Mouse (Mus musculus) stomach, embryonic 15.5 days (tissue): Measurements from ENCODE around the gene Adarb1. TPM values are rescaled to one million over a fixed set of nuclear protein-coding genes. Genes with fewer than 3 reads are reported as not detected.

ENCODE experiments used
- ATAC-seq: fragments of 200-750 bp; cut with Nextera tagmentation; 2 replicates; pipeline ENCODE4 v1.8.0; 2017; ENCODE audit warnings: low read depth, moderate number of reproducible peaks, moderate TSS enrichment; ENCODE audit not compliant: insufficient read depth, low FRiP score
- H3K27ac ChIP-seq: fragments of 300-500 bp; sonication (generic); 2 replicates; pipeline ENCODE4 v1.5.1; 2015; ENCODE audit warnings: mild to moderate bottlenecking, inconsistent platforms
- H3K27me3 ChIP-seq: fragments of 300-500 bp; sonication (generic); replicated peaks from 2 replicates; pipeline ENCODE4 v1.6.1; 2015; ENCODE audit warnings: inconsistent platforms
- H3K36me3 ChIP-seq: fragments of 300-500 bp; sonication (generic); 2 replicates; pipeline ENCODE4 v1.6.1; 2015; ENCODE audit warnings: inconsistent platforms
- H3K4me1 ChIP-seq: fragments of 300-500 bp; sonication (generic); 2 replicates; pipeline ENCODE4 v1.6.1; 2015; ENCODE audit warnings: inconsistent platforms
- H3K4me2 ChIP-seq: fragments of 300-500 bp; sonication (generic); 2 replicates; pipeline ENCODE4 v1.6.1; 2015; ENCODE audit warnings: mild to moderate bottlenecking, inconsistent platforms
- H3K4me3 ChIP-seq: fragments of 300-500 bp; sonication (generic); replicated peaks from 2 replicates; pipeline ENCODE4 v1.5.1; 2015; ENCODE audit warnings: inconsistent platforms
- H3K9ac ChIP-seq: fragments of 300-500 bp; sonication (generic); 2 replicates; pipeline ENCODE4 v1.6.1; 2015; ENCODE audit warnings: inconsistent platforms
- H3K9me3 ChIP-seq: fragments of 300-500 bp; sonication (generic); 2 replicates; pipeline ENCODE4 v1.6.1; 2016; ENCODE audit warnings: inconsistent platforms
- WGBS: fragments of 180-500 bp; shearing (Covaris S2); methylation state at CpG from one replicate; pipeline ENCODE4 v1.1.7; 2015; 5-methylcytosine and 5-hydroxymethylcytosine counted together
- polyA plus RNA-seq: library from polyadenylated mRNA; unstranded; fragments of >200 nt; fragmentation: Nextera tagmentation; extraction: Ambion mirVana; gene quantifications from 2 replicates; pipeline ENCODE4 v1.2.1, GENCODE M21; 2015

Gene Adarb1
- polyA plus RNA-seq, 1 experiment from 2014 or later: 7.2 TPM

- no peaks in the 10 kb centered on the region for H3K36me3 ChIP-seq
- ATAC-seq: no peak
- no peak overlapping the region for H3K9ac ChIP-seq
- no peaks in the 10 kb centered on the region for H3K9me3 ChIP-seq
- H3K27ac ChIP-seq: no peak overlapping the region
- no peak overlapping the region for H3K4me2 ChIP-seq
- no peaks in the 10 kb centered on the region for H3K27me3 ChIP-seq
- H3K4me1 ChIP-seq: peaks cover 5% of the 10 kb centered on the region
- H3K4me3 ChIP-seq: no peak overlapping the region
These were observed 12.7 kb upstream of the Adarb1 start for GRCm38 (mm10) chr10:77430771-77431170.

- Histone ChIP-seq H3K9ac (no peak overlapping the region), H3K4me3 (no peak overlapping the region), H3K9me3 (no peaks in the 10 kb centered on the region), H3K4me2 (no peak overlapping the region), H3K4me1 (peaks cover 4% of the 10 kb centered on the region), H3K27me3 (no peaks in the 10 kb centered on the region), H3K27ac (no peak overlapping the region), H3K36me3 (no peaks in the 10 kb centered on the region)
- ATAC-seq: no peak
- WGBS: 87% methylated on average over 5 of the region's 5 CpGs
These were observed 11.9 kb upstream of the Adarb1 start for GRCm38 (mm10) chr10:77429921-77430320.

GRCm38 (mm10) chr10:77427610-77428009 lies 9.5 kb upstream of the Adarb1 start:
- no peak overlapping the region for H3K9ac ChIP-seq

DNA sequence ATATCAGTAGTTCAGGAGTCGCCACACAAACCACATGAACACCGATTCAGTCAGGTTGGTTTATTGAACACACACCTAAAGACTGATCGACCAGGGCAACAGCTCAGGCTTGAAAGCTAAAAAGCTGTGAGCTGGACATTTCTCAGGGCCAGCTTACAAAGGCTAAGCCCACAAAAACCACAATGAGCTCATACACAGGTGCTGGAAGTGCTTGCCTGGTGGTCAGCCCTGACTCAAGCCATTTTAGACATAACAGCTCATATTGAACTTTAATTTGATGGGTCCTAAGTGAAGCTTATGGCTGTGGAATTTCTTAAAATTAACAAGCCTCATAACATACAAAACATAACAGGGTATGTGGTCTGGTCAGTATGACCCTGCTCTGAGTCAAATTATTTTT lies 2.1 kb upstream of the Adarb1 start:
- 89% methylated on average over 3 of the region's 3 CpGs for WGBS
- Histone ChIP-seq H3K27ac (no peak overlapping the region), H3K36me3 (no peaks in the 10 kb centered on the region), H3K9ac (no peak overlapping the region), H3K27me3 (peaks cover 19% of the 10 kb centered on the region), H3K4me3 (no peak overlapping the region), H3K9me3 (no peaks in the 10 kb centered on the region), H3K4me2 (no peak overlapping the region), H3K4me1 (peaks cover 9% of the 10 kb centered on the region)
- no peak for ATAC-seq

More at GRCm38 (mm10) chr10:77427610-77428009, 9.5 kb upstream of the Adarb1 start:
- Histone ChIP-seq H3K9me3 (no peaks in the 10 kb centered on the region), H3K36me3 (no peaks in the 10 kb centered on the region), H3K27ac (no peak overlapping the region), H3K4me2 (no peak overlapping the region), H3K4me3 (no peak overlapping the region), H3K4me1 (no peaks in the 10 kb centered on the region), H3K27me3 (no peaks in the 10 kb centered on the region)
- ATAC-seq: 0 out of 2 replicates have a peak, but pooled peaks have one; percentile 22
- 38% methylated on average over 2 of the region's 2 CpGs for WGBS

GRCm38 (mm10) chr10:77417240-77418102 lies 599 bp downstream of the Adarb1 start:
- peak overlapping the region; percentile 98 for H3K4me2 ChIP-seq
- peaks cover 9% of the 10 kb centered on the region for H3K4me1 ChIP-seq
- no peaks in the 10 kb centered on the region for H3K36me3 ChIP-seq
- H3K27me3 ChIP-seq: peaks cover 19% of the 10 kb centered on the region
- H3K9ac ChIP-seq: peak overlapping the region; percentile 41
- under 1% methylated on average over 70 of the region's 70 CpGs for WGBS
- peak; percentile 37 for ATAC-seq
- H3K4me3 ChIP-seq: peak overlapping the region; percentile 80
- H3K27ac ChIP-seq: no peak overlapping the region
- no peaks in the 10 kb centered on the region for H3K9me3 ChIP-seq

DNA sequence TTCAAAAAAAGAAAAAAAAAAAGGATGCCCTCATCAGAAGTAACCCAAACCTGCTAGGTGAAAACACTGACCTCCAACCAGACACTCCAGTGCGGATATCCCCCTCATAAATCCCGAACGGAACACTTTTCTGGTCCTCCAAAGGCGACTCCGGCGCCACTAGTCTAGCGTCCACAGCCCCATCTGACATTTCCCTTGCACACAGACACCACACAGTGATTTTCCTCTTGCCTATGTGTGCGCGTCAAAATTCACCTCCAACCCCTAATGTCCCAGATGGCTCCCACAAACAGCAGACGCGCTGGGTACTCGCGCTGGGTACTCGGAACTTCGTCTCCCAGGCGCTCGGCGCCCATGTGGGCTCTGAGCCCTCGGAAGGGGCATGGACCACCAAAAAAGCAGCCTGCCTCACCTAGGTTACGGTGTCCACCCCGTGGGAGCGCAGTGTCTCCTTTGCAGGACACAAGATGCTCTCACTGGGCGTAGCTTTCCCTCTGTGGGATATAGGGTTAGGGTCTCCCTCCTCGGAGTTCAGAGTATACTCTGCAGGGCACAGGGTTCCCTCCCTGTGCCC lies 1.3 kb downstream of the Adarb1 start:
- 12% methylated on average over 24 of the region's 24 CpGs for WGBS
- peak overlapping the region; percentile 80 for H3K4me3 ChIP-seq
- no peak overlapping the region for H3K9ac ChIP-seq
- H3K27me3 ChIP-seq: peaks cover 19% of the 10 kb centered on the region
- no peaks in the 10 kb centered on the region for H3K36me3 ChIP-seq
- peak overlapping the region; percentile 98 for H3K4me2 ChIP-seq
- peaks cover 9% of the 10 kb centered on the region for H3K4me1 ChIP-seq
- H3K9me3 ChIP-seq: no peaks in the 10 kb centered on the region
- H3K27ac ChIP-seq: no peak overlapping the region
- ATAC-seq: no peak

GRCm38 (mm10) chr10:77415867-77416266 lies 2.2 kb downstream of the Adarb1 start:
- no peak overlapping the region for H3K4me3 ChIP-seq
- H3K27ac ChIP-seq: no peak overlapping the region
- 90% methylated on average over 5 of the region's 5 CpGs for WGBS
- peaks cover 19% of the 10 kb centered on the region for H3K27me3 ChIP-seq
- no peaks in the 10 kb centered on the region for H3K9me3 ChIP-seq
- peaks cover 9% of the 10 kb centered on the region for H3K4me1 ChIP-seq
- H3K9ac ChIP-seq: no peak overlapping the region
- no peaks in the 10 kb centered on the region for H3K36me3 ChIP-seq
- no peak for ATAC-seq
- no peak overlapping the region for H3K4me2 ChIP-seq

GRCm38 (mm10) chr10:77413791-77414190 lies 4.3 kb downstream of the Adarb1 start:
- WGBS: 77% methylated on average over 2 of the region's 2 CpGs
- ATAC-seq: no peak
- no peaks in the 10 kb centered on the region for H3K9me3 ChIP-seq

DNA sequence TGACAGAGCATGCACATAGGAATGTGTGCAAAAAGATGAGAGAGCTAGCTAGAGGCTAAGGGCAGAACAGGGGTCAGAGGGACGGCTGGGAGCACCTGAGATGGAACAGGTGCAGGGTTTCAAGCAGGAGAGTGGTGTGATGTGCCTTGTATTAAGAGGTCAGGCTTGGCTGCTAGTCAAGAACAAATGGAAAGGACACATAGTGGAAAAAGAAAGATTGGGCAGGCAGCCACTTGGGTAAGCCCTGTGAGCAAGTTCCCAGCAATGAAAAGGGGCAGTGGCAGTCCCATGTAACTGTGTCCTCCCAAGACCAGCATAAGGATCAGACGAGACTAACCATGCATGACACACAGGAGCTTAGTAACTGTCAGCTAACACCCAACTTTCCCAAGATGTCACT lies 8.9 kb downstream of the Adarb1 start:
- ATAC-seq: no peak
- Histone ChIP-seq H3K36me3 (no peaks in the 10 kb centered on the region), H3K27me3 (no peaks in the 10 kb centered on the region), H3K4me3 (no peak overlapping the region), H3K4me2 (no peak overlapping the region), H3K9ac (no peak overlapping the region), H3K27ac (no peak overlapping the region), H3K4me1 (no peaks in the 10 kb centered on the region), H3K9me3 (no peaks in the 10 kb centered on the region)
- 51% methylated on average over 2 of the region's 2 CpGs for whole genome bisulfite sequencing

More at GRCm38 (mm10) chr10:77413791-77414190, 4.3 kb downstream of the Adarb1 start:
- Histone ChIP-seq H3K4me3 (no peak overlapping the region), H3K27me3 (peaks cover 19% of the 10 kb centered on the region), H3K9ac (no peak overlapping the region), H3K4me2 (no peak overlapping the region), H3K27ac (no peak overlapping the region), H3K36me3 (no peaks in the 10 kb centered on the region), H3K4me1 (peaks cover 9% of the 10 kb centered on the region)

- no peaks in the 10 kb centered on the region for H3K27me3 ChIP-seq
- no peak for ATAC-seq
- H3K4me1 ChIP-seq: no peaks in the 10 kb centered on the region
- H3K4me3 ChIP-seq: no peak overlapping the region
- H3K4me2 ChIP-seq: no peak overlapping the region
- H3K9me3 ChIP-seq: no peaks in the 10 kb centered on the region
- WGBS: 82% methylated on average over 9 of the region's 9 CpGs
- H3K9ac ChIP-seq: no peak overlapping the region
- H3K36me3 ChIP-seq: no peaks in the 10 kb centered on the region
- H3K27ac ChIP-seq: no peak overlapping the region
These were observed 9.8 kb downstream of the Adarb1 start for GRCm38 (mm10) chr10:77408241-77408640.

DNA sequence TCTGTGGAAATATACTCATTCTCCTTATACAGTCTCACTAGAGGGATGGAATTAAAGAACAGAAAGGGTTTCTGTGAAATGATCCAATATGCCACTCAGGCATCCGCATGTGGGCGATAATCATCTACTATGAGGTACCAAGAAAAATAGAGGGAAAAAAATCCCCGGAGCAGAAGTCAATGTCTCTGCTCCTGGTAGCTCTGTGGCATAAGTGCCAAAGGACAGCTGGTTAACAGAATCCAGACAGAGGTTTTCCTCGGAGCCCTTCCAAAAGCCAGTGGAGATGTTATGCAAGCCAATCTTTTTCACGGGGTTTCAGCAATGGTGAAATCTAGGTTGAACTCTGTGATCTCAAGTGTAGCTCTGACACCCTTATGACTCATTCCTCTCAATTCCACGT lies 11.6 kb downstream of the Adarb1 start:
- WGBS: 77% methylated on average over 6 of the region's 6 CpGs
- Histone ChIP-seq H3K27me3 (no peaks in the 10 kb centered on the region), H3K9ac (no peak overlapping the region), H3K4me3 (no peak overlapping the region), H3K4me1 (no peaks in the 10 kb centered on the region), H3K4me2 (no peak overlapping the region), H3K36me3 (no peaks in the 10 kb centered on the region), H3K27ac (no peak overlapping the region), H3K9me3 (no peaks in the 10 kb centered on the region)
- no peak for ATAC-seq

DNA sequence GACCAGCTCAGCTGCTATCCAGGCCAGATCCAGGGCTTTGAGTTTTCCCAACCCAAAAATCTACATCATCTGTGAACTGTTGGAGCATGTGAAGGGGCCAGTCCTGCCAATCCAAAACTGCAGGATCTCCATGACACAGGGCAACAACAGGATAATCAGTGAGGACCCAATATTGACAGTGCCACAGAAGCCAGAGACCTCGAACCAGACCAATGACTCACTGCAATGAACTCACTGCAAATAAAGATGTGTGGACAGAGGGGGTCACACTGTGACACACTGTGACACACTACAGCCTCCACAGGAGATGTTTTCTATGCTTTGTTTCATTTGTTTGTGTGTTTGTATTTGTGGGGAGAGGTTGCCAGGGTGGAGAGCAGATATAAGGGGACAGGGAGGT lies 15.6 kb downstream of the Adarb1 start:
- H3K36me3 ChIP-seq: no peaks in the 10 kb centered on the region
- H3K27me3 ChIP-seq: no peaks in the 10 kb centered on the region
- no peak overlapping the region for H3K4me2 ChIP-seq
- no peak for ATAC-seq
- H3K9me3 ChIP-seq: no peaks in the 10 kb centered on the region
- H3K9ac ChIP-seq: no peak overlapping the region
- H3K4me3 ChIP-seq: no peak overlapping the region
- WGBS: 65% methylated on average over 1 of the region's 1 CpGs
- no peak overlapping the region for H3K27ac ChIP-seq
- H3K4me1 ChIP-seq: no peaks in the 10 kb centered on the region
